In the genomic region with DNA sequence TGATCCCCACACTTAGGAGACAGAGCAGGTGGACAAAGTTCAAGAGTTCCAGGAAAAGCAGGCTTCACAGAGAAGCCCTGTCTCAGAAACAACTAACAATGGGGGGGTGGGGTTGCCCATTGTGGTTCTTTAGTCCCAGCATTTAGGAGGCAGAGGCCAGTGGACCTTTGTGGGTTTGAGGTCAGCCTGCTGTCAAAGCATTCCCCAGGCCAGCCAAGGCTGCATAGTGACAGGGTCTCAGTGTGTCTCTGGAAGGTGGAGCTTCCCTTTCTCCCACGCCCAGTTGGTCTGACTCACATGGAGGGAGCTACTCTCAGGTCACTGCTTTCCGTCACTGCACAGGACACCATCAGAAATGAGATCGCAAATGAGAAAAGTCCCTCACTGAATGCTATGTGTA, we compare ENCODE assay signal across 19 mouse cellular contexts. TPM values are rescaled to one million over a fixed set of nuclear protein-coding genes. Genes with fewer than 3 reads are reported as not detected.
"Had no signal": no experiment of that assay in that cellular context is flagged by ENCODE, and none has a peak within 500 bp of the region (broad histone marks: within the 10 kb centered on the region; RNA-seq: fewer than 3 reads in every experiment).

No protein-coding gene starts in this region.

- H3K4me2 ChIP-seq: limb, embryonic 13.5 days; midbrain, embryonic 12.5 days; neural tube, embryonic 13.5 days had no signal

- H3K9ac ChIP-seq: limb, embryonic 13.5 days; liver, embryonic 14.5 days; midbrain, embryonic 12.5 days; neural tube, embryonic 13.5 days had no signal

- H3K27me3 ChIP-seq: limb, embryonic 13.5 days; midbrain, embryonic 12.5 days; neural tube, embryonic 13.5 days had no signal

- ATAC-seq: midbrain, embryonic 16.5 days had no signal

- H3K27ac ChIP-seq: kidney, postnatal 0 days; layer of hippocampus, adult 2 months; limb, embryonic 13.5 days; liver, embryonic 14.5 days; midbrain, embryonic 12.5 days; neural tube, embryonic 13.5 days had no signal

- DNase-seq: kidney, adult 9 months; kidney, postnatal 4 days; left cerebral cortex, postnatal 4 days; lung, adult 18-20 months; lung, postnatal 36 days; retina, postnatal 1 day; thymus, postnatal 4 days had no signal

- H3K9me3 ChIP-seq: limb, embryonic 13.5 days; midbrain, embryonic 12.5 days; neural tube, embryonic 13.5 days had no signal

- H3K4me1 ChIP-seq: limb, embryonic 13.5 days; midbrain, embryonic 12.5 days; neural tube, embryonic 13.5 days had no signal

- H3K4me3 ChIP-seq: layer of hippocampus, adult 2 months; limb, embryonic 13.5 days; midbrain, embryonic 12.5 days; neural tube, embryonic 13.5 days had no signal

RNA-seq across cellular contexts. Expression of a gene that starts 39.2 kb away (rescaled TPM):
- total RNA-seq: left cerebral cortex, postnatal 4 days; liver, adult 2 months; megakaryocyte progenitor cell, adult 5-6 weeks had no signal
- polyA plus RNA-seq: kidney, postnatal 0 days; limb, embryonic 13.5 days; lung, embryonic 16.5 days; midbrain, embryonic 12.5 days; midbrain, embryonic 16.5 days; neural tube, embryonic 13.5 days; spleen, adult 2 months; stomach, embryonic 16.5 days had no signal
